Mouse (Mus musculus) heart, embryonic 11.5 days (tissue): ENCODE data around the gene Rtn2. TPM values are rescaled to one million over a fixed set of nuclear protein-coding genes. Genes with fewer than 3 reads are reported as not detected.

Experiments
- ATAC-seq: fragments of 200-750 bp; cut with Nextera tagmentation; replicated peaks from 2 replicates; pipeline ENCODE4 v1.8.0; 2017; ENCODE audit warnings: moderate library complexity; ENCODE audit not compliant: insufficient number of reproducible peaks, low FRiP score, low TSS enrichment
- H3K27ac ChIP-seq: fragments of 300-500 bp; sonication (generic); 2 replicates; pipeline ENCODE4 v1.5.1; 2014; ENCODE audit warnings: mild to moderate bottlenecking, low read depth, low read length
- H3K27me3 ChIP-seq: fragments of 300-500 bp; sonication (generic); 2 replicates; pipeline ENCODE4 v1.6.1; 2014; ENCODE audit warnings: mild to moderate bottlenecking, low read length, mixed read lengths; ENCODE audit not compliant: control insufficient read depth, insufficient read depth
- H3K36me3 ChIP-seq: fragments of 300-500 bp; sonication (generic); 2 replicates; pipeline ENCODE4 v1.6.1; 2014; ENCODE audit warnings: mild to moderate bottlenecking, low read length, moderate library complexity, mixed read lengths; ENCODE audit not compliant: control insufficient read depth, insufficient read depth
- H3K4me1 ChIP-seq: fragments of 300-500 bp; sonication (generic); 2 replicates; pipeline ENCODE4 v1.6.1; 2014; ENCODE audit warnings: low read length; ENCODE audit not compliant: control insufficient read depth, insufficient read depth
- H3K4me2 ChIP-seq: fragments of 300-500 bp; sonication (generic); 2 replicates; pipeline ENCODE4 v1.6.1; 2014; ENCODE audit warnings: mild to moderate bottlenecking, moderate library complexity
- H3K4me3 ChIP-seq: fragments of 300-500 bp; sonication (generic); 2 replicates; pipeline ENCODE4 v1.5.1; 2014; ENCODE audit warnings: low read depth, low read length
- H3K9ac ChIP-seq: fragments of 300-500 bp; sonication (generic); 2 replicates; pipeline ENCODE4 v1.6.1; 2014; ENCODE audit warnings: mild to moderate bottlenecking, low read depth, low read length, moderate library complexity
- H3K9me3 ChIP-seq: fragments of 300-500 bp; sonication (generic); replicated peaks from 2 replicates; pipeline ENCODE4 v1.6.1; 2016; ENCODE audit warnings: low read length; ENCODE audit not compliant: control insufficient read depth
- WGBS: fragments of 180-500 bp; shearing (Covaris S2); extraction: QIAGEN DNeasy Blood & Tissue Kit; methylation state at CpG from one replicate; pipeline ENCODE4 v1.1.7; 2014; ENCODE audit not compliant: insufficient replicate concordance; 5-methylcytosine and 5-hydroxymethylcytosine counted together
- polyA plus RNA-seq: library from polyadenylated mRNA; unstranded; fragments of >200 nt; fragmentation: Nextera tagmentation; extraction: Ambion mirVana; gene quantifications from 2 replicates; pipeline ENCODE4 v1.2.1, GENCODE M21; 2014

Gene Rtn2
- polyA plus RNA-seq, 1 experiment from 2014 or later, result 25.3 TPM

GRCm38 (mm10) chr7:19282791-19283405 is 474 bp downstream of the Rtn2 start:
- H3K9ac ChIP-seq, result peak overlapping the region; percentile 2; the same call in 1 of the 2 replicates
- peaks cover 4% of the 10 kb centered on the region; the same call in 1 of the 2 replicates for H3K4me1 ChIP-seq
- WGBS, result 3% methylated on average over 35 of the region's 35 CpGs
- no peaks in the 10 kb centered on the region for H3K9me3 ChIP-seq
- peak overlapping the region; percentile 40 for H3K4me3 ChIP-seq
- peak; percentile 37 for ATAC-seq
- H3K36me3 ChIP-seq, result no peaks in the 10 kb centered on the region
- H3K27me3 ChIP-seq, result peaks cover 49% of the 10 kb centered on the region
- no peak overlapping the region for H3K27ac ChIP-seq
- peak overlapping the region; percentile 71 for H3K4me2 ChIP-seq

DNA sequence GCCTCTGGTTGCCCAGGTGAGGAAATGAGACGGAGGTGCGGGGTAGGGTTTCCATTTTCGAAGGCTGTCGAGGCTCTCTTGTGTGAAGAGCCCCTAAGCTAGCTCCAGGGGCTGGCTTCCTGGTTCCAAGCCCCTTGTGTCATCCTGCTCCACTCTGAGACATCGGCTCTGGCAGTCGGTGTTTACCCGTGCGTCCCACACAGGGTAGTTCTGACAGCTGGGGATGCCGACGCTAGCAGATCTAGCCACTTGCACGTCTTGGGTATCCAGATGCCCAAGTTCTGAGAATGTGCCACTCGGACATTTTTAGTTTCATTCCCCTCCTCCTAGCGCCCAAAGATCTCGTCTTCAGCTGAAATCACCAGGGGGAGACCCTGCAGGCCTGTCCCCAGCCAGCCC is 981 bp downstream of the Rtn2 start:
- Histone ChIP-seq H3K4me2 (peak overlapping the region; percentile 71), H3K9me3 (no peaks in the 10 kb centered on the region), H3K36me3 (no peaks in the 10 kb centered on the region), H3K27me3 (peaks cover 44% of the 10 kb centered on the region), H3K9ac (no peak overlapping the region), H3K27ac (no peak overlapping the region), H3K4me3 (no peak overlapping the region), H3K4me1 (peaks cover 4% of the 10 kb centered on the region; the same call in 1 of the 2 replicates)
- WGBS, result 35% methylated on average over 14 of the region's 14 CpGs
- no peak for ATAC-seq

- Histone ChIP-seq H3K4me2 (no peak overlapping the region), H3K27ac (no peak overlapping the region), H3K9me3 (no peaks in the 10 kb centered on the region), H3K4me3 (no peak overlapping the region), H3K9ac (no peak overlapping the region), H3K27me3 (peaks cover 30% of the 10 kb centered on the region), H3K36me3 (no peaks in the 10 kb centered on the region), H3K4me1 (no peaks in the 10 kb centered on the region; the same call in 1 of the 2 replicates)
- 25% methylated on average over 4 of the region's 4 CpGs for WGBS
- no peak for ATAC-seq
Observed at GRCm38 (mm10) chr7:19284763-19285162, 2.3 kb downstream of the Rtn2 start.

GRCm38 (mm10) chr7:19290969-19291596 is 8.7 kb downstream of the Rtn2 start:
- H3K27me3 ChIP-seq, result no peaks in the 10 kb centered on the region
- peaks cover 9% of the 10 kb centered on the region; the same call in 1 of the 2 replicates for H3K4me1 ChIP-seq
- peak overlapping the region; percentile 62 for H3K4me3 ChIP-seq
- H3K27ac ChIP-seq, result peak overlapping the region; percentile 60
- H3K9ac ChIP-seq, result peak overlapping the region; percentile 70
- no peaks in the 10 kb centered on the region for H3K36me3 ChIP-seq
- 2% methylated on average over 20 of the region's 20 CpGs for WGBS
- peak overlapping the region; percentile 92 for H3K4me2 ChIP-seq
- H3K9me3 ChIP-seq, result no peaks in the 10 kb centered on the region
- peak; percentile 64 for ATAC-seq

DNA sequence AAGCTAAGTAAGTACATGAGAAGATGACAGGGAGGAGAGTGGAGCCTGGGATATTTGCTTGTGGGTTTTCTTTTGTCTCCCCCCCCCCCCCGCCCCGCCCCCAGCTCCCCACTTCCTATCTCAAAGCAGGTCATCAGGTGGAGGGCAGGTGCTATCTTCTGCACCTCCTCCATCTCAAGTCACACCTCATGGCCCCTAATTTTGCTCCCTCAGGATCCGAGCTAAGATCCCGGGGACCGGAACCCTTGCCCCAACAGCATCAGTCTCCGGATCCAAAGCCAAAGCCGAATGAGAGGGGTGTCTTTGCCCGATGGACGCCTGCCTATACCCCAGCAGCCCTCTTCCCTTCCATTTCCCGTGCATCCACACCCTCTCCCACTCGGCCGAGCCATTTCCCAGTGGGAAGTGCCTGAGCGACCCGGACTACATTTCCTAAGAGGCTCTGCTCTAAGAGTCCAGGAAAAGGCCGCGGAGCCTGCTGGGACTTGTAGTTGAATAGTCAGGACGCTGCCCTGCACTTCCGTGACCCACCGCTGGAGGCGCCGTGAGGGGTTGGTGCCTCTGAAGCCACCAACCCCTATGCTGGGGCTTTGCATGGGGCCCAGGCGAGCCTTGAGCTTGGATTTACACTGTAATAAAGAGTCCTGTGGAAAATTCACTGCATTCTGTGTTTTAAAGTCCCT is 13.2 kb downstream of the Rtn2 start:
- Histone ChIP-seq H3K4me1 (peaks cover 7% of the 10 kb centered on the region; the same call in 1 of the 2 replicates), H3K27ac (no peak overlapping the region), H3K9me3 (no peaks in the 10 kb centered on the region), H3K36me3 (no peaks in the 10 kb centered on the region), H3K4me2 (peak overlapping the region; percentile 54), H3K27me3 (no peaks in the 10 kb centered on the region), H3K9ac (no peak overlapping the region), H3K4me3 (peak overlapping the region; percentile 21)
- 20% methylated on average over 21 of the region's 22 CpGs for WGBS
- ATAC-seq, result peak; percentile 32; the same call in 1 of the 2 replicates

DNA sequence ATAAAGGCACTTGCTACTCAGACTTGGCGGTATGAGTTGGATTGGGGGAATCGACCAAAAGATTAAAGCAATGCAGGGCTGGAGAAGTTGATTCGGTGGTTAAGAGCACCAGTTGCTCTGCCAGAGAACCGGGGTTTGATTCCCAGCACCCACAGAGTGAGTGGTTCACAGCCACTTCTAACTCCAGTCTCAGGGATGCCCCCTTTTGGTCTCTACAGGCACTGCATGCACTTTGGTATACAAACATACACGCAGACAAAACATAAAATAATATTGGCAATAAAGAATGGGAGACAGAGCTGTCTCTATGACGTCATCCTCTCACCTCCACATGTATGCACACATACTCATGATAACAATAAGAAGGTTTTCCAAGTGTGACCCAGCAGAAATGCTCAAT is 14.6 kb downstream of the Rtn2 start:
- 80% methylated on average over 6 of the region's 6 CpGs for WGBS
- Histone ChIP-seq H3K4me1 (peaks cover 8% of the 10 kb centered on the region), H3K9ac (no peak overlapping the region), H3K36me3 (no peaks in the 10 kb centered on the region), H3K9me3 (no peaks in the 10 kb centered on the region), H3K4me3 (no peak overlapping the region), H3K4me2 (no peak overlapping the region), H3K27ac (no peak overlapping the region), H3K27me3 (peaks cover 4% of the 10 kb centered on the region)
- no peak for ATAC-seq

GRCm38 (mm10) chr7:19297794-19298193 is 15.4 kb downstream of the Rtn2 start:
- no peak overlapping the region for H3K4me2 ChIP-seq
- no peak overlapping the region for H3K27ac ChIP-seq
- ATAC-seq, result no peak
- H3K4me1 ChIP-seq, result peaks cover 8% of the 10 kb centered on the region
- 84% methylated on average over 5 of the region's 5 CpGs for WGBS
- no peak overlapping the region for H3K4me3 ChIP-seq
- no peaks in the 10 kb centered on the region for H3K9me3 ChIP-seq
- no peaks in the 10 kb centered on the region for H3K36me3 ChIP-seq
- H3K27me3 ChIP-seq, result peaks cover 11% of the 10 kb centered on the region
- no peak overlapping the region for H3K9ac ChIP-seq

DNA sequence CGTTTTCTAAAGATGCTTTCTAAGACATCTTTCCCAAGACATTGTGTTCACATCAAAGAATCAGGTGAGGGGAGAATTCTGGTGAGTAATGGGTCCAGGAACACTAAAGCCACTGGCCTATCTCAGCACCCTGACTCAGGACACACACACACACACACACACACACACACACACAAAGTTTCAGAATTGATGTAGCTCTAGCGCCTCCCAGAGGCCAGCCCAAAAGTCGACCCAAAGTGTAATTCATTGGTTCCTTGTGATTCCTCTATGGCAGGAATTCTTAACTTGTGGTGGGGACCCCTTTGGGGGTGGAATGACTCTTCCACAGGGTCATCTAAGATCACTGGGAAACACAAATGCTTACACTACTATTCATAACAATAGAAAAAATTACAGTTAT is 16.8 kb downstream of the Rtn2 start:
- H3K36me3 ChIP-seq, result no peaks in the 10 kb centered on the region
- peaks cover 24% of the 10 kb centered on the region for H3K27me3 ChIP-seq
- no peak overlapping the region for H3K4me2 ChIP-seq
- H3K4me1 ChIP-seq, result peaks cover 16% of the 10 kb centered on the region
- no peaks in the 10 kb centered on the region for H3K9me3 ChIP-seq
- no peak overlapping the region for H3K9ac ChIP-seq
- H3K4me3 ChIP-seq, result no peak overlapping the region
- no peak for ATAC-seq
- H3K27ac ChIP-seq, result no peak overlapping the region
- WGBS, result 24% methylated on average over 3 of the region's 3 CpGs
